Mouse (Mus musculus): ENCODE measurements around the gene Oca2. TPM values are rescaled to one million over a fixed set of nuclear protein-coding genes. Genes with fewer than 3 reads are reported as not detected.

The Oca2 gene
- polyA plus RNA-seq, 1 experiment = not detected

- no peaks in the 10 kb centered on the region for H3K79me2 ChIP-seq (ENCODE audit: control insufficient read depth, insufficient read depth)
- TF ChIP-seq MAX (IDR thresholded peaks at IDR 0.05) = no peak
- no peak for TF ChIP-seq FOSL1 (IDR thresholded peaks at IDR 0.05; ENCODE audit: insufficient read depth, low read length, poor library complexity, severe bottlenecking)
- no peak for TF ChIP-seq CEBPB (IDR thresholded peaks at IDR 0.05; ENCODE audit: low read depth)
- TF ChIP-seq MYOG (IDR thresholded peaks at IDR 0.05; ENCODE audit: control insufficient read depth, extremely low read depth, insufficient read length) = no peak
- no peak for TF ChIP-seq USF1 (IDR thresholded peaks at IDR 0.05; ENCODE audit: low read depth)
- no peak for TF ChIP-seq CTCF (IDR thresholded peaks at IDR 0.05; ENCODE audit: control insufficient read depth, insufficient read depth, insufficient read length)
- no peak for TF ChIP-seq MYOD1 (IDR thresholded peaks at IDR 0.05; ENCODE audit: control insufficient read depth, insufficient read length, low read depth)
- H3K27me3 ChIP-seq (ENCODE audit: control insufficient read depth, insufficient read depth, insufficient read length) = no peaks in the 10 kb centered on the region
- peaks cover 22% of the 10 kb centered on the region for H3K36me3 ChIP-seq (ENCODE audit: control insufficient read depth, insufficient read depth)
- H3K4me3 ChIP-seq (ENCODE audit: insufficient read depth, poor library complexity, severe bottlenecking) = no peak overlapping the region
- no peaks in the 10 kb centered on the region for H3K79me3 ChIP-seq (ENCODE audit: low read depth)
- no peak overlapping the region for H3ac ChIP-seq (ENCODE audit: control insufficient read depth, insufficient read length, low read depth)
Measured at GRCm38 (mm10) chr7:56203286-56203685, 36.3 kb upstream of the Oca2 start.

- Histone ChIP-seq H3K36me3 (ENCODE audit: control insufficient read depth, insufficient read depth) (peaks cover 23% of the 10 kb centered on the region), H3K79me3 (ENCODE audit: low read depth) (no peaks in the 10 kb centered on the region), H3K79me2 (ENCODE audit: control insufficient read depth, insufficient read depth) (no peaks in the 10 kb centered on the region), H3ac (ENCODE audit: control insufficient read depth, insufficient read length, low read depth) (no peak overlapping the region), H3K4me3 (ENCODE audit: insufficient read depth, poor library complexity, severe bottlenecking) (no peak overlapping the region), H3K27me3 (ENCODE audit: control insufficient read depth, insufficient read depth, insufficient read length) (no peaks in the 10 kb centered on the region)
- TF ChIP-seq MYOD1 (IDR thresholded peaks at IDR 0.05; ENCODE audit: control insufficient read depth, insufficient read length, low read depth) = no peak
- TF ChIP-seq USF1 (IDR thresholded peaks at IDR 0.05; ENCODE audit: low read depth) = no peak
- TF ChIP-seq MYOG (IDR thresholded peaks at IDR 0.05; ENCODE audit: control insufficient read depth, extremely low read depth, insufficient read length) = no peak
- TF ChIP-seq MAX (IDR thresholded peaks at IDR 0.05) = no peak
- TF ChIP-seq CEBPB (IDR thresholded peaks at IDR 0.05; ENCODE audit: low read depth) = no peak
- TF ChIP-seq CTCF (IDR thresholded peaks at IDR 0.05; ENCODE audit: control insufficient read depth, insufficient read depth, insufficient read length) = no peak
- no peak for TF ChIP-seq FOSL1 (IDR thresholded peaks at IDR 0.05; ENCODE audit: insufficient read depth, low read length, poor library complexity, severe bottlenecking)
Measured at GRCm38 (mm10) chr7:56204877-56205276, 34.7 kb upstream of the Oca2 start.

- H3K79me2 ChIP-seq (ENCODE audit: control insufficient read depth, insufficient read depth) = no peaks in the 10 kb centered on the region
- no peaks in the 10 kb centered on the region for H3K79me3 ChIP-seq (ENCODE audit: low read depth)
- no peak overlapping the region for H3ac ChIP-seq (ENCODE audit: control insufficient read depth, insufficient read length, low read depth)
- H3K36me3 ChIP-seq (ENCODE audit: control insufficient read depth, insufficient read depth) = peaks cover 14% of the 10 kb centered on the region
- H3K27me3 ChIP-seq (ENCODE audit: control insufficient read depth, insufficient read depth, insufficient read length) = no peaks in the 10 kb centered on the region
- H3K4me3 ChIP-seq (ENCODE audit: insufficient read depth, poor library complexity, severe bottlenecking) = no peak overlapping the region
- TF ChIP-seq MAX (IDR thresholded peaks at IDR 0.05) (no peak), MYOG (IDR thresholded peaks at IDR 0.05; ENCODE audit: control insufficient read depth, extremely low read depth, insufficient read length) (no peak), CEBPB (IDR thresholded peaks at IDR 0.05; ENCODE audit: low read depth) (no peak)
Measured at GRCm38 (mm10) chr7:56220811-56221210, 18.7 kb upstream of the Oca2 start.

- H3ac ChIP-seq (ENCODE audit: control insufficient read depth, insufficient read length, low read depth) = no peak overlapping the region
- peaks cover 3% of the 10 kb centered on the region for H3K36me3 ChIP-seq (ENCODE audit: control insufficient read depth, insufficient read depth)
- TF ChIP-seq CEBPB (IDR thresholded peaks at IDR 0.05; ENCODE audit: low read depth) (no peak), FOSL1 (IDR thresholded peaks at IDR 0.05; ENCODE audit: insufficient read depth, low read length, poor library complexity, severe bottlenecking) (no peak), MYOD1 (IDR thresholded peaks at IDR 0.05; ENCODE audit: control insufficient read depth, insufficient read length, low read depth) (no peak), USF1 (IDR thresholded peaks at IDR 0.05; ENCODE audit: low read depth) (no peak), MAX (IDR thresholded peaks at IDR 0.05) (no peak), MYOG (IDR thresholded peaks at IDR 0.05; ENCODE audit: control insufficient read depth, extremely low read depth, insufficient read length) (no peak), CTCF (IDR thresholded peaks at IDR 0.05; ENCODE audit: control insufficient read depth, insufficient read depth, insufficient read length) (no peak)
- H3K4me3 ChIP-seq (ENCODE audit: insufficient read depth, poor library complexity, severe bottlenecking) = no peak overlapping the region
- no peaks in the 10 kb centered on the region for H3K79me3 ChIP-seq (ENCODE audit: low read depth)
- H3K27me3 ChIP-seq (ENCODE audit: control insufficient read depth, insufficient read depth, insufficient read length) = no peaks in the 10 kb centered on the region
- no peaks in the 10 kb centered on the region for H3K79me2 ChIP-seq (ENCODE audit: control insufficient read depth, insufficient read depth)
Measured at GRCm38 (mm10) chr7:56235794-56236423, 3.7 kb upstream of the Oca2 start.

- TF ChIP-seq FOSL1 (IDR thresholded peaks at IDR 0.05; ENCODE audit: insufficient read depth, low read length, poor library complexity, severe bottlenecking) (no peak), CTCF (IDR thresholded peaks at IDR 0.05; ENCODE audit: control insufficient read depth, insufficient read depth, insufficient read length) (no peak), MAX (IDR thresholded peaks at IDR 0.05) (no peak), MYOG (IDR thresholded peaks at IDR 0.05; ENCODE audit: control insufficient read depth, extremely low read depth, insufficient read length) (no peak)
- H3K27me3 ChIP-seq (ENCODE audit: control insufficient read depth, insufficient read depth, insufficient read length) = no peaks in the 10 kb centered on the region
- H3K79me3 ChIP-seq (ENCODE audit: low read depth) = no peaks in the 10 kb centered on the region
- H3K36me3 ChIP-seq (ENCODE audit: control insufficient read depth, insufficient read depth) = no peaks in the 10 kb centered on the region
- H3K4me3 ChIP-seq (ENCODE audit: insufficient read depth, poor library complexity, severe bottlenecking) = no peak overlapping the region
- no peaks in the 10 kb centered on the region for H3K79me2 ChIP-seq (ENCODE audit: control insufficient read depth, insufficient read depth)
- H3ac ChIP-seq (ENCODE audit: control insufficient read depth, insufficient read length, low read depth) = no peak overlapping the region
Measured at GRCm38 (mm10) chr7:56236617-56237016, 2.9 kb upstream of the Oca2 start.

GRCm38 (mm10) chr7:56254568-56254967 is 15.0 kb downstream of the Oca2 start:
- Histone ChIP-seq H3K36me3 (ENCODE audit: control insufficient read depth, insufficient read depth) (no peaks in the 10 kb centered on the region), H3ac (ENCODE audit: control insufficient read depth, insufficient read length, low read depth) (no peak overlapping the region), H3K4me3 (ENCODE audit: insufficient read depth, poor library complexity, severe bottlenecking) (no peak overlapping the region), H3K79me3 (ENCODE audit: low read depth) (no peaks in the 10 kb centered on the region), H3K79me2 (ENCODE audit: control insufficient read depth, insufficient read depth) (no peaks in the 10 kb centered on the region), H3K27me3 (ENCODE audit: control insufficient read depth, insufficient read depth, insufficient read length) (no peaks in the 10 kb centered on the region)
- TF ChIP-seq USF1 (IDR thresholded peaks at IDR 0.05; ENCODE audit: low read depth) (no peak), MYOD1 (IDR thresholded peaks at IDR 0.05; ENCODE audit: control insufficient read depth, insufficient read length, low read depth) (no peak), CEBPB (IDR thresholded peaks at IDR 0.05; ENCODE audit: low read depth) (no peak), MAX (IDR thresholded peaks at IDR 0.05) (no peak), MYOG (IDR thresholded peaks at IDR 0.05; ENCODE audit: control insufficient read depth, extremely low read depth, insufficient read length) (no peak), CTCF (IDR thresholded peaks at IDR 0.05; ENCODE audit: control insufficient read depth, insufficient read depth, insufficient read length) (no peak), FOSL1 (IDR thresholded peaks at IDR 0.05; ENCODE audit: insufficient read depth, low read length, poor library complexity, severe bottlenecking) (no peak)
